Mouse (Mus musculus) lung, embryonic 16.5 days (tissue): ENCODE data around the gene Cdkal1. TPM values are rescaled to one million over a fixed set of nuclear protein-coding genes. Genes with fewer than 3 reads are reported as not detected.

ENCODE experiments used
- ATAC-seq: fragments of 200-750 bp; cut with Nextera tagmentation; 2 replicates; pipeline ENCODE4 v1.8.0; 2017; ENCODE audit warnings: low read depth, mild to moderate bottlenecking, moderate library complexity
- H3K27ac ChIP-seq: fragments of 300-500 bp; sonication (generic); 2 replicates; pipeline ENCODE4 v1.5.1; 2014; ENCODE audit warnings: mild to moderate bottlenecking, control low read depth, low read length
- H3K27me3 ChIP-seq: fragments of 300-500 bp; sonication (generic); 2 replicates; pipeline ENCODE4 v1.6.1; 2014; ENCODE audit warnings: low read depth, low read length, mixed read lengths; ENCODE audit not compliant: control insufficient read depth, insufficient read depth
- H3K36me3 ChIP-seq: fragments of 300-500 bp; sonication (generic); 2 replicates; pipeline ENCODE4 v1.6.1; 2014; ENCODE audit warnings: low read length; ENCODE audit not compliant: control insufficient read depth, insufficient read depth
- H3K4me1 ChIP-seq: fragments of 300-500 bp; sonication (generic); replicated peaks from 2 replicates; pipeline ENCODE4 v1.6.1; 2014; ENCODE audit warnings: low read length, mixed read lengths; ENCODE audit not compliant: control insufficient read depth, insufficient read depth
- H3K4me2 ChIP-seq: fragments of 300-500 bp; sonication (generic); 2 replicates; pipeline ENCODE4 v1.6.1; 2014; ENCODE audit warnings: low read depth, low read length, control low read depth
- H3K4me3 ChIP-seq: fragments of 300-500 bp; sonication (generic); 2 replicates; pipeline ENCODE4 v1.5.1; 2014; ENCODE audit warnings: mild to moderate bottlenecking, low read length, control low read depth
- H3K9ac ChIP-seq: fragments of 300-500 bp; sonication (generic); 2 replicates; pipeline ENCODE4 v1.6.1; 2014; ENCODE audit warnings: low read length, control low read depth
- H3K9me3 ChIP-seq: fragments of 300-500 bp; sonication (generic); 2 replicates; pipeline ENCODE4 v1.6.1; 2016; ENCODE audit warnings: low read length; ENCODE audit not compliant: control insufficient read depth
- WGBS: fragments of 180-500 bp; shearing (Covaris S2); extraction: QIAGEN DNeasy Blood & Tissue Kit; methylation state at CpG from one replicate; pipeline ENCODE4 v1.1.7; 2014; 5-methylcytosine and 5-hydroxymethylcytosine counted together
- polyA plus RNA-seq: library from polyadenylated mRNA; unstranded; fragments of >200 nt; fragmentation: Nextera tagmentation; extraction: Ambion mirVana; gene quantifications from 2 replicates; pipeline ENCODE4 v1.2.1, GENCODE M21; 2015

Cdkal1 gene
- polyA plus RNA-seq, 1 experiment from 2014 or later: 32.1 TPM

DNA sequence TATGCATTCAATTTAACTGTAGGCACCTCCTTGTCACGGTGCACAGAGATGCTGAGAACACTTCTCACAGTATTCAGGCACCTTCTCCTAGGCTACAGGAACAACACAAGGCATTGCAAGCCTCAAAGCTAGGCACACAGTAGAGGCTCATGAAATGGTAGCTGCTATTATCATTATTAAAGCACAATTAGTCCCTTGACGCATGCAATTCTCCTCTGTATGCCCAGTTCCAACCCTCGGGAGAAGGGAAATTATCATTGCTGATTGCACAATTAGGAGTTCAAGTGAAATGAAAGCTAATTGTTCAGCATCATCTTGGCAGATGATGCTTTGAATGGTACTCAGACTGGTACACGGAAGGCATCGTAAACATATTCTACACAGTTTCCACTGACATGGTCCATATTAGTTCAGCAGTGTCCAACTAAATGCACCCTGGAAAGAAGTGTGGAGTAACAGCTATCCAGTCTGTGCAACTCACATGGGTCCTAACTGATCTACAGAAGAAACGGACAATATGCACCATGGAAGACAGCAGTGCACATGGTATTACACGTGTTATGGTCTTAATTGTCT lies 506.0 kb downstream of the Cdkal1 start:
- 90% methylated on average over 7 of the region's 7 CpGs for WGBS
- H3K36me3 ChIP-seq: peaks cover 2% of the 10 kb centered on the region; the same call in 1 of the 2 replicates
- H3K27ac ChIP-seq: no peak overlapping the region
- H3K4me3 ChIP-seq: no peak overlapping the region
- H3K4me2 ChIP-seq: no peak overlapping the region
- H3K9me3 ChIP-seq: no peaks in the 10 kb centered on the region
- peaks cover 10% of the 10 kb centered on the region for H3K4me1 ChIP-seq
- H3K27me3 ChIP-seq: no peaks in the 10 kb centered on the region
- no peak for ATAC-seq
- H3K9ac ChIP-seq: no peak overlapping the region

DNA sequence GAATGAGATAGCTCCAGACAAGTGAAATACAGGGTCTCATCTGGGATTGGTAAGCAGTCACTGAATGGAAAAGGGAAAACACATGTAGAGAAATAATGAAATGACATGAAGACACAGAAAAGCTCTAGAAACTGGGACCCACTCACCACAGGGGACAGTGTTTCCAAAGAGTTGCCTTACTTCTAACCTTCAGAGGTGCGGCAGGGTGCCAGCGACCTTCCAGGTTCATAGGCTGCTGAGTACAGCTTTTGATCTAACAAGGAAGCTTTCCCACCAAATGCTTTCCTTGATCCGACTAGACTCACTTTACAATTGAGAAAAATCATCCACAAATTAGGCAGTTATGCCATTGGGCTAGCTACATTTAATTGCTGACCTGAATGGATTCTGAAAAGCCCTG lies 507.1 kb downstream of the Cdkal1 start:
- no peak overlapping the region for H3K4me3 ChIP-seq
- H3K4me1 ChIP-seq: peaks cover 6% of the 10 kb centered on the region; the same call in 1 of the 2 replicates
- H3K36me3 ChIP-seq: peaks cover 2% of the 10 kb centered on the region; the same call in 1 of the 2 replicates
- ATAC-seq: no peak
- H3K4me2 ChIP-seq: no peak overlapping the region
- H3K9ac ChIP-seq: no peak overlapping the region
- 89% methylated on average over 3 of the region's 3 CpGs for WGBS
- no peaks in the 10 kb centered on the region for H3K9me3 ChIP-seq
- H3K27ac ChIP-seq: no peak overlapping the region
- no peaks in the 10 kb centered on the region for H3K27me3 ChIP-seq

DNA sequence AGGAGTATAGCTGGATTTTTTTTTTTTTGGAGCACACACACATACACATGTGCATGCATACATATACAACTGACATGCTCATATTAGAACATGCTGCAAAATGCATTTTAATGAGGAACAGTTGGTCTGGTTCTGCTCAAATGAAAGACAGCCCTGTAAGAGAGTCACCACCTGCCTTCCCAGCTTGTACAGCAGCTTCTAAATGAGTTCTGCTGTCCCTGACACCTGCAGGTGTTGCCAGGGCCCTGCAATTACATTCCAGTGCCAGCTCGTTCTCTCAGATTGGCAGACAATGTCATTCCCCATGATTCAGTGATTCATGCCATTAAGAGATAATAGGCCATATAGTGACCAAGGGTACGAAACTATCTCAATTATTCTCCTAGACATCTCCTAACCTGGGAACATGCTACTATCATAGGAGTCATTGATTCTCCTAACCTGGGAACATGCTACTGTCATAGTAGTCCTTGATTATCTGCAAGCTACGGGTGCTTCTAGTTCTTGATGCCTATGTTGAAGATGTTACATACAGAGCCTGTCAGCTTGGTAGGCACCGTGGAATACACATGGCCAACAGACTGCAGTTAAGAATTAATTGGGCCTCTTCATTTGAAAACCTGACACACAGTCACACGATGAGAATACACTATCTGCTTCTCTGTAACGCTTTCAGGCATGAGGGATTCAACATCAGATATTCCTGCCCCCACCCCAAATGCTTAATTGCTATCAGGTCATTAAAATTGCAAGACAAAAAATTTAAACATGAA lies 522.6 kb downstream of the Cdkal1 start:
- no peak overlapping the region for H3K27ac ChIP-seq
- no peaks in the 10 kb centered on the region for H3K4me1 ChIP-seq
- H3K4me3 ChIP-seq: no peak overlapping the region
- no peak overlapping the region for H3K4me2 ChIP-seq
- WGBS: 85% methylated on average over 6 of the region's 6 CpGs
- no peaks in the 10 kb centered on the region for H3K27me3 ChIP-seq
- no peak for ATAC-seq
- H3K9me3 ChIP-seq: no peaks in the 10 kb centered on the region
- no peaks in the 10 kb centered on the region for H3K36me3 ChIP-seq
- H3K9ac ChIP-seq: no peak overlapping the region

DNA sequence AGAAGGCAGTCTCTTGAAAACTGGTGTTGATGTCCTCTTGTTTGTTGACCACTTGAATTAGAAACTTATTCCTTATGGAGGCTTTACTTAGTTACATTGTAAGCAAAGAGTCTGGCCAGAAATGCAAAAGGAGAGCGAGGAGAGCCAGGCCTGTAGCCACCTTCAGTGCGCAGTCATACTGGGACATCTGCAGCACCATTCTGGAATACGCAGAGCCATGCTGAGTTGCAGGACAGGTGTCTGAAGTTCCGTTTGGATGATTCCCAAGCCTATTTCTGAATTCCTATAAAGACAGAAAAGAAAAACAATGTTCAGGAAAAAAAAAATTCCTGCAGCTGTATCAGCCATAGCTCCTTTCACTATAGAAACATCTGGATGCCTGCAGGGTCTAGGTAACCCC lies 529.5 kb downstream of the Cdkal1 start:
- Histone ChIP-seq H3K9me3 (no peaks in the 10 kb centered on the region), H3K27me3 (no peaks in the 10 kb centered on the region), H3K4me3 (no peak overlapping the region), H3K27ac (no peak overlapping the region), H3K9ac (no peak overlapping the region), H3K4me2 (no peak overlapping the region), H3K4me1 (no peaks in the 10 kb centered on the region), H3K36me3 (no peaks in the 10 kb centered on the region; the same call in 1 of the 2 replicates)
- WGBS: 84% methylated on average over 4 of the region's 4 CpGs
- ATAC-seq: no peak

DNA sequence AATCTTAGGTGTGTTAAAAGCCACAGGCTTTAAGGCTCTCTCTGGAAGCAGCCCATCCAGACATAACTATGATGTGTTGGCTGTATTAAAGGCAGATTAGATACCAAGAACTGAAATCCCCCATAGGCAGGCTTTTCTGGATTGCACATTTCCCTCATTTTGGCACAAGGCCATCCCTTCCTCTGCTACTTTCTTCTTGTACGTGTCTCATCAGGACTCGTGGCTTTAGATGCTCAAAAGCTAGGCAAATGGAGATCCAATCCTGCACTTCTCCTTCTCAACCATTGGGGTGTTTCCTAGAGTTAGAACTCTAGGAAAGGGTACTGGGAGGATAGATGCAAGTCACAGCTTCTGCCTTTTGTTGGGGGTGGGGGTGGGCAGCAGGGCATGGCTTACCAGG lies 535.1 kb downstream of the Cdkal1 start:
- ATAC-seq: no peak

DNA sequence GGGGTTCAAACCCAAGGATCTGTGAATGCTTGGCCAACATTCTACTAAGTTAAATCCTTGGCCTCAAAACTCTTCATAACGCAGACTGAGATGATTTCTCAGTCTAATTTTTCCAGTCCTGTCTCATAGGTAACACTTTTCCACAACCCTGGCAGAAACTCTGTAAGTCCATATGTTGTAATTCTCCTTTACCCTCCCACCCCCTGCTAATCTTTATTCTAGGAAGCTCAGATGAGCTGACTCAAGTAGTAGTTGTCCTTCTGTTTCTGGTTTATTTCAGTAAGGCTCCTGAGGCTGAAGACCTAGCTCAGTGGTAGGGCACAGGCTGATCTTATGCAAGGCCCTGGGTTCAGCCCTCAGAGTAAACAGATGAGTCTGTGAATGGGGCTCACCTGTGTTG lies 537.8 kb downstream of the Cdkal1 start:
- no peak overlapping the region for H3K27ac ChIP-seq
- H3K4me1 ChIP-seq: no peaks in the 10 kb centered on the region
- H3K9ac ChIP-seq: no peak overlapping the region
- H3K4me2 ChIP-seq: no peak overlapping the region
- ATAC-seq: no peak
- 83% methylated on average over 1 of the region's 1 CpGs for WGBS
- no peaks in the 10 kb centered on the region for H3K27me3 ChIP-seq
- no peaks in the 10 kb centered on the region; the same call in 1 of the 2 replicates for H3K9me3 ChIP-seq
- no peaks in the 10 kb centered on the region for H3K36me3 ChIP-seq
- no peak overlapping the region for H3K4me3 ChIP-seq

More for the DNA sequence above, 535.1 kb downstream of the Cdkal1 start:
- Histone ChIP-seq H3K27me3 (no peaks in the 10 kb centered on the region), H3K4me2 (no peak overlapping the region), H3K36me3 (no peaks in the 10 kb centered on the region; the same call in 1 of the 2 replicates), H3K9me3 (no peaks in the 10 kb centered on the region), H3K27ac (no peak overlapping the region), H3K4me1 (no peaks in the 10 kb centered on the region), H3K9ac (no peak overlapping the region), H3K4me3 (no peak overlapping the region)
- WGBS: 33% methylated on average over 2 of the region's 2 CpGs

DNA sequence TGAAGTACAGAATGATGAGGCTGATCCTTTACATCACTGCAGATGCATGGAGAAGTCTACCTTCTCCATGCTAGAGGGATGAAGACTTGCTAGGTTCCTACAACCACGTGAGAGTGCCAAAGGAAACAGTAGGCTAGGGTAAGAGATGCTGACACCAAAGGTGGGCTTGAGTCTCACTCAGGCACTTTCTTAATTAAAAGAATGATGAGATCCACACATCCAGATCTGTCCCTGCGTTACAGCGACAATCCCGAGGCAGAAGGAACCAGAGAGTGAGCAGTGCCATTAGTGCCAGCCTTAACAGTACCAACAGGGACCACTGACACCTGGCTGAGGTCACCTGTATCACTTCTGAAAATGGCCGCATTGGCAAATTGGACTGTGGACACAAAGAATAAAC lies 539.2 kb downstream of the Cdkal1 start:
- no peaks in the 10 kb centered on the region for H3K4me1 ChIP-seq
- no peak overlapping the region for H3K4me2 ChIP-seq
- no peaks in the 10 kb centered on the region for H3K36me3 ChIP-seq
- no peaks in the 10 kb centered on the region for H3K27me3 ChIP-seq
- H3K4me3 ChIP-seq: no peak overlapping the region
- no peak for ATAC-seq
- H3K9ac ChIP-seq: no peak overlapping the region
- no peaks in the 10 kb centered on the region; the same call in 1 of the 2 replicates for H3K9me3 ChIP-seq
- WGBS: 89% methylated on average over 5 of the region's 5 CpGs
- H3K27ac ChIP-seq: no peak overlapping the region

DNA sequence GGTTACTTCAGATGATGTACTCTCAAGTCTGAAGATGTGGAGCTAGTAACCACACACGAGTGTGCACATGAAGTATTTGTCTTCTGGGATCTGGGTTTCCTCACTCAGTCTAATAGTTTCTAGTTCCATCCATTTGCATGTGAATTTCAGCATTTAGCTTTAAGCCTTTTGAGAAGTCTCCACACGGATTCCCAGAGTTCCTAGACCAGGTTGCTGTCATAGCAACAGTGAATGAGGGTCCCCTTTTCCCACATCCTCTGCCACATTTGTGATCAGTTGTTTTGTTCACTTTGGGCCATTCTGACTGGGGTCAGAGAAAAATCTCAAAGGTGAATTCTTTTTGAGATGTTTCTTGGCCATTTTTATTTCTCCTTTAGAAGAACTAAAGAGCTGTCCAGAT lies 543.4 kb downstream of the Cdkal1 start:
- H3K27me3 ChIP-seq: no peaks in the 10 kb centered on the region
- no peak for ATAC-seq
- H3K9me3 ChIP-seq: no peaks in the 10 kb centered on the region; the same call in 1 of the 2 replicates
- no peaks in the 10 kb centered on the region for H3K36me3 ChIP-seq
- H3K27ac ChIP-seq: no peak overlapping the region
- H3K4me2 ChIP-seq: no peak overlapping the region
- H3K9ac ChIP-seq: no peak overlapping the region
- no peak overlapping the region for H3K4me3 ChIP-seq
- H3K4me1 ChIP-seq: no peaks in the 10 kb centered on the region
- whole genome bisulfite sequencing: 57% methylated on average over 2 of the region's 2 CpGs

DNA sequence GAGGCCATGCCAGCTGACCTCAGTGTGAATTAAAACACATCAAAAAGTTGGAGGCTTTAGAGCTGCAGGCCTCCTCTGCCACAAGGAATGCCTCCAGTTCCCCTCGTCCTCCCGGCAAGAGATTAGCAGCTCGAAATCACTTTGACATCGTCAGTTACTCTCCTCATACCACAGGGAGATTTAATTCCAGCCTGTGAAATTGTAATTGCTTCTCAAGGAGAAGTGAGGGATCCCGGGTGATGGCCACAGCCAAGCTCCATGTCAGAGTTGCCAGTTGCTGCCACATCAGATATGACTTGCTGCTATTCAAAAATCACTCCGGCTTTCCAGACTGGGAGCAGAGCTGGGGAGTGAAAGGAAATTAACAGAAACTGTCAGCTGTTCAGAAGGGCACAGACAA lies 548.1 kb downstream of the Cdkal1 start:
- ATAC-seq: no peak
- H3K27me3 ChIP-seq: no peaks in the 10 kb centered on the region
- H3K4me1 ChIP-seq: no peaks in the 10 kb centered on the region
- H3K9me3 ChIP-seq: no peaks in the 10 kb centered on the region
- no peaks in the 10 kb centered on the region for H3K36me3 ChIP-seq
- H3K4me2 ChIP-seq: no peak overlapping the region
- H3K4me3 ChIP-seq: no peak overlapping the region
- no peak overlapping the region for H3K9ac ChIP-seq
- H3K27ac ChIP-seq: no peak overlapping the region
- WGBS: 34% methylated on average over 6 of the region's 6 CpGs
